Mouse (Mus musculus) MEL (cell line): ENCODE measurements around the gene Anapc4. TPM values are rescaled to one million over a fixed set of nuclear protein-coding genes. Genes with fewer than 3 reads are reported as not detected.
A peak's percentile ranks its signal among the peaks of the same experiment; 100 is the strongest.

ENCODE experiments used
- DNase-seq: peaks from one replicate; pipeline ENCODE4 v3.0.0; 2011; ENCODE audit warnings: low read depth, low spot score
- H3K27ac ChIP-seq: 2 replicates; pipeline ENCODE4 v1.5.1; 2012; ENCODE audit warnings: low read depth, mild to moderate bottlenecking, control low read depth, low read length, moderate library complexity; ENCODE audit not compliant: control insufficient read depth
- H3K27me3 ChIP-seq, 2 experiments: fragments of 150-350 bp in 1 of 2; sonication (generic) in 1 of 2; 2 replicates each; pipeline ENCODE4 v1.6.1; 2012; ENCODE audit warnings: low read length in 2 of 2, mild to moderate bottlenecking in 2 of 2, improper control_type of control experiment in 1 of 2, moderate library complexity in 1 of 2; ENCODE audit not compliant: insufficient read depth in 2 of 2, control insufficient read depth in 1 of 2
- H3K36me3 ChIP-seq, 2 experiments: 2 replicates each; pipeline ENCODE4 v1.6.1; 2012 to 2014; ENCODE audit warnings: low read length in 2 of 2, improper control_type of control experiment in 1 of 2, inconsistent platforms in 1 of 2, mild to moderate bottlenecking in 1 of 2; ENCODE audit not compliant: insufficient read depth in 2 of 2, control insufficient read depth in 1 of 2
- H3K4me1 ChIP-seq, 2 experiments: fragments of 150-350 bp in 1 of 2; sonication (generic) in 1 of 2; 2 replicates each; pipeline ENCODE4 v1.6.1; 2012; ENCODE audit warnings: low read length in 2 of 2, improper control_type of control experiment in 1 of 2, mild to moderate bottlenecking in 1 of 2; ENCODE audit not compliant: insufficient read depth in 2 of 2, control insufficient read depth in 1 of 2
- H3K4me3 ChIP-seq, 2 experiments: fragments of 150-350 bp in 1 of 2; sonication (generic) in 1 of 2; 2 replicates each; pipeline ENCODE4 v1.5.1; 2012; ENCODE audit warnings: low read depth in 2 of 2, low read length in 2 of 2, mild to moderate bottlenecking in 2 of 2, moderate library complexity in 2 of 2, control low read depth in 1 of 2, improper control_type of control experiment in 1 of 2; ENCODE audit not compliant: control insufficient read depth in 1 of 2, insufficient read depth in 1 of 2
- H3K79me2 ChIP-seq: 2 replicates; pipeline ENCODE4 v1.6.1; 2012; ENCODE audit warnings: mild to moderate bottlenecking, low read length, moderate library complexity; ENCODE audit not compliant: control insufficient read depth, poor library complexity, insufficient read depth
- H3K9ac ChIP-seq: 2 replicates; pipeline ENCODE4 v1.6.1; 2012; ENCODE audit warnings: low read depth, mild to moderate bottlenecking, control low read depth, low read length, moderate library complexity; ENCODE audit not compliant: control insufficient read depth, poor library complexity, severe bottlenecking
- H3K9me3 ChIP-seq: fragments of 150-350 bp; sonication (generic); replicated peaks from 2 replicates; pipeline ENCODE4 v1.6.1; 2012; ENCODE audit warnings: mild to moderate bottlenecking, low read length, improper control_type of control experiment, moderate library complexity; ENCODE audit not compliant: insufficient read depth
- BHLHE40 ChIP-seq: IDR thresholded peaks from 2 replicates; pipeline ENCODE4 v1.6.1; 2012; ENCODE audit warnings: low read depth, mild to moderate bottlenecking, inconsistent platforms, low read length, improper control_type of control experiment, borderline replicate concordance
- CHD1 ChIP-seq: IDR thresholded peaks from 2 replicates; pipeline ENCODE4 v1.6.1; 2012; ENCODE audit warnings: low read depth, mild to moderate bottlenecking, inconsistent platforms, low read length, improper control_type of control experiment
- ELF1 ChIP-seq: IDR thresholded peaks from 2 replicates; pipeline ENCODE4 v1.6.1; 2014; ENCODE audit warnings: low read depth, mild to moderate bottlenecking, inconsistent platforms, low read length, improper control_type of control experiment, moderate library complexity
- EP300 ChIP-seq, 2 experiments: IDR thresholded peaks; 2 replicates each; pipeline ENCODE4 v1.6.1; 2011; ENCODE audit warnings: improper control_type of control experiment in 2 of 2, low read length in 2 of 2, low read depth in 1 of 2, mild to moderate bottlenecking in 1 of 2
- ETS1 ChIP-seq: IDR thresholded peaks from 2 replicates; pipeline ENCODE4 v1.6.1; 2012; ENCODE audit warnings: low read depth, mild to moderate bottlenecking, inconsistent platforms, low read length, improper control_type of control experiment, moderate library complexity
- GABPA ChIP-seq: IDR thresholded peaks from 2 replicates; pipeline ENCODE4 v1.6.1; 2012; ENCODE audit warnings: low read depth, mild to moderate bottlenecking, inconsistent platforms, low read length, improper control_type of control experiment, moderate library complexity
- GATA1 ChIP-seq: IDR thresholded peaks from 2 replicates; pipeline ENCODE4 v1.6.1; 2011; ENCODE audit warnings: low read depth, low read length, improper control_type of control experiment
- HCFC1 ChIP-seq: IDR thresholded peaks from 2 replicates; pipeline ENCODE4 v1.6.1; 2012; ENCODE audit warnings: low read depth, mild to moderate bottlenecking, inconsistent platforms, low read length, improper control_type of control experiment, moderate library complexity
- JUND ChIP-seq: IDR thresholded peaks from 2 replicates; pipeline ENCODE4 v1.6.1; 2011; ENCODE audit warnings: low read depth, mild to moderate bottlenecking, improper control_type of control experiment, low read length
- KAT2A ChIP-seq: conservative IDR thresholded peaks from 2 replicates; pipeline ENCODE4 v1.6.1; 2012; ENCODE audit warnings: low read depth, low read length, improper control_type of control experiment, inconsistent platforms
- MAFK ChIP-seq: IDR thresholded peaks from 2 replicates; pipeline ENCODE4 v1.6.1; 2011; ENCODE audit warnings: low read depth, mild to moderate bottlenecking, low read length, improper control_type of control experiment, borderline replicate concordance
- MAZ ChIP-seq: IDR thresholded peaks from 2 replicates; pipeline ENCODE4 v1.6.1; 2012; ENCODE audit warnings: low read depth, mild to moderate bottlenecking, inconsistent platforms, low read length, improper control_type of control experiment
- MEF2A ChIP-seq: IDR thresholded peaks from 2 replicates; pipeline ENCODE4 v1.6.1; 2014; ENCODE audit warnings: low read depth, mild to moderate bottlenecking, inconsistent platforms, low read length, improper control_type of control experiment; ENCODE audit not compliant: poor library complexity, insufficient replicate concordance, severe bottlenecking; ENCODE audit errors: extremely low read depth
- MYC ChIP-seq: IDR thresholded peaks from 2 replicates; pipeline ENCODE4 v1.6.1; 2011; ENCODE audit warnings: low read depth, mild to moderate bottlenecking, low read length, improper control_type of control experiment, moderate library complexity
- NELFE ChIP-seq: IDR thresholded peaks from 2 replicates; pipeline ENCODE4 v1.6.1; 2011; ENCODE audit warnings: low read depth, low read length, improper control_type of control experiment
- NRF1 ChIP-seq: IDR thresholded peaks from 2 replicates; pipeline ENCODE4 v1.6.1; 2014; ENCODE audit warnings: low read depth, mild to moderate bottlenecking, inconsistent platforms, low read length, improper control_type of control experiment, moderate library complexity; ENCODE audit not compliant: poor library complexity, insufficient read depth, severe bottlenecking
- POLR2AphosphoS2 ChIP-seq: IDR thresholded peaks from 2 replicates; pipeline ENCODE4 v1.6.1; 2011; ENCODE audit warnings: low read length, improper control_type of control experiment
- POLR2AphosphoS5 ChIP-seq: IDR thresholded peaks from 2 replicates; pipeline ENCODE4 v1.6.1; 2012; ENCODE audit warnings: low read depth, borderline replicate concordance, mild to moderate bottlenecking, inconsistent platforms, low read length, moderate library complexity, mixed read lengths
- RAD21 ChIP-seq: IDR thresholded peaks from 2 replicates; pipeline ENCODE4 v1.6.1; 2011; ENCODE audit warnings: mild to moderate bottlenecking, low read depth, low read length, improper control_type of control experiment
- RCOR1 ChIP-seq: IDR thresholded peaks from 2 replicates; pipeline ENCODE4 v1.6.1; 2012; ENCODE audit warnings: low read depth, mild to moderate bottlenecking, inconsistent platforms, low read length, improper control_type of control experiment
- SIN3A ChIP-seq: IDR thresholded peaks from 2 replicates; pipeline ENCODE4 v1.6.1; 2012; ENCODE audit warnings: low read length, improper control_type of control experiment, inconsistent platforms
- SMC3 ChIP-seq: IDR thresholded peaks from 2 replicates; pipeline ENCODE4 v1.6.1; 2011; ENCODE audit warnings: low read depth, low read length, improper control_type of control experiment
- TAL1 ChIP-seq: IDR thresholded peaks from 2 replicates; pipeline ENCODE4 v1.6.1; 2012; ENCODE audit warnings: mild to moderate bottlenecking, inconsistent platforms, low read length, moderate library complexity, mixed read lengths
- TBP ChIP-seq: IDR thresholded peaks from 2 replicates; pipeline ENCODE4 v1.8.0; 2011; ENCODE audit warnings: low read depth, low read length, improper control_type of control experiment
- TCF12 ChIP-seq: IDR thresholded peaks from 2 replicates; pipeline ENCODE4 v1.6.1; 2014; ENCODE audit warnings: low read depth, mild to moderate bottlenecking, inconsistent platforms, low read length, improper control_type of control experiment, moderate library complexity
- UBTF ChIP-seq: IDR thresholded peaks from 2 replicates; pipeline ENCODE4 v1.6.1; 2012; ENCODE audit warnings: low read depth, mild to moderate bottlenecking, inconsistent platforms, low read length, improper control_type of control experiment, moderate library complexity, borderline replicate concordance; ENCODE audit not compliant: insufficient read depth
- USF1 ChIP-seq: IDR thresholded peaks from 2 replicates; pipeline ENCODE4 v1.6.1; 2014; ENCODE audit warnings: low read depth, mild to moderate bottlenecking, inconsistent platforms, low read length, improper control_type of control experiment, moderate library complexity
- USF2 ChIP-seq, 2 experiments: IDR thresholded peaks; 2 replicates each; pipeline ENCODE4 v1.6.1; 2011 to 2012; ENCODE audit warnings: improper control_type of control experiment in 2 of 2, low read length in 2 of 2, borderline replicate concordance in 1 of 2, inconsistent platforms in 1 of 2, low read depth in 1 of 2, mild to moderate bottlenecking in 1 of 2; ENCODE audit not compliant: insufficient read depth in 1 of 2
- ZKSCAN1 ChIP-seq: IDR thresholded peaks from 2 replicates; pipeline ENCODE4 v1.6.1; 2012; ENCODE audit warnings: low read depth, mild to moderate bottlenecking, inconsistent platforms, low read length, improper control_type of control experiment, moderate library complexity
- ZMIZ1 ChIP-seq: IDR thresholded peaks from 2 replicates; pipeline ENCODE4 v1.6.1; 2012; ENCODE audit warnings: low read depth, mild to moderate bottlenecking, inconsistent platforms, low read length, improper control_type of control experiment, moderate library complexity
- ZNF384 ChIP-seq: IDR thresholded peaks from 2 replicates; pipeline ENCODE4 v1.6.1; 2012; ENCODE audit warnings: low read depth, mild to moderate bottlenecking, inconsistent platforms, low read length, improper control_type of control experiment
- polyA plus RNA-seq, 2 experiments: library from polyadenylated mRNA; stranded (reverse) in 1 of 2; unstranded in 1 of 2; fragments of >175 nt in 1 of 2; fragments of >200 nt in 1 of 2; gene quantifications; 2 replicates each; pipeline versions ENCODE4 v1.2.1 to v1.2.4; 2012; ENCODE audit warnings: low replicate concordance in 2 of 2, low read depth in 1 of 2; ENCODE audit not compliant: insufficient read length in 2 of 2, insufficient read depth in 1 of 2, missing spikeins in 1 of 2
- total RNA-seq: library from RNA; depleted of rRNA; stranded (reverse); fragments of 300-350 nt; gene quantifications from 2 replicates; pipeline ENCODE4 v1.2.3, GENCODE M21; 2012

The Anapc4 gene
- total and polyA plus RNA-seq, 3 experiments = 56.4 to 159 (median 56.6) TPM

DNA sequence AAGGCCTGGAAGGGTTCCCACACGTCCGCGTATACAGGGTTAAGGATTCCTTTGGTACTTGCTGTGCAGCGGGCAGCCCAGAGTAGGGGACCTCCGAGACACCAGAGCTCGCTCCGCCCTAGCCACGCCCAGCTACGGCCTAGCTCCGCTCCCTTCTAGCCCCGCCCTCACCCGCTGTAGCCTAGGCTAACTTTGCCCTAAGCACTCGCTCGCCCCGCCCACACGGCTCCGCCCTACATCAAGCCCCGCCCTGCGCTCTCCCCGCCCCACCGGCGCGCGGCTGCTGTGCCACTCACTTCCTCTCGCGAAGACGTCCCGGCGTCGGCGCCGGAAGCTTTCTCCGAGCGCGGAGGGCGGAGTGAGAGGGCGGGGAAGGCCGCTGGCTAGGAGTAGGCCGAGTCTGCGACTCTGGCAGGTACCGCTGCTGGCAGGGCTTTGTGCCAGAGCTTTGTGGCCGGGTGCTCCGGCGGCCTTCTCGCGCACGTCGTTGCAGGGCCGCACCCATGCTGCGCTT is at the start of gene Anapc4 (continued):
- peak; percentile 82; the same call in 1 of the 2 replicates for TF ChIP-seq ZMIZ1
- TF ChIP-seq TCF12 = peak; percentile 46
- no peak for TF ChIP-seq UBTF

DNA sequence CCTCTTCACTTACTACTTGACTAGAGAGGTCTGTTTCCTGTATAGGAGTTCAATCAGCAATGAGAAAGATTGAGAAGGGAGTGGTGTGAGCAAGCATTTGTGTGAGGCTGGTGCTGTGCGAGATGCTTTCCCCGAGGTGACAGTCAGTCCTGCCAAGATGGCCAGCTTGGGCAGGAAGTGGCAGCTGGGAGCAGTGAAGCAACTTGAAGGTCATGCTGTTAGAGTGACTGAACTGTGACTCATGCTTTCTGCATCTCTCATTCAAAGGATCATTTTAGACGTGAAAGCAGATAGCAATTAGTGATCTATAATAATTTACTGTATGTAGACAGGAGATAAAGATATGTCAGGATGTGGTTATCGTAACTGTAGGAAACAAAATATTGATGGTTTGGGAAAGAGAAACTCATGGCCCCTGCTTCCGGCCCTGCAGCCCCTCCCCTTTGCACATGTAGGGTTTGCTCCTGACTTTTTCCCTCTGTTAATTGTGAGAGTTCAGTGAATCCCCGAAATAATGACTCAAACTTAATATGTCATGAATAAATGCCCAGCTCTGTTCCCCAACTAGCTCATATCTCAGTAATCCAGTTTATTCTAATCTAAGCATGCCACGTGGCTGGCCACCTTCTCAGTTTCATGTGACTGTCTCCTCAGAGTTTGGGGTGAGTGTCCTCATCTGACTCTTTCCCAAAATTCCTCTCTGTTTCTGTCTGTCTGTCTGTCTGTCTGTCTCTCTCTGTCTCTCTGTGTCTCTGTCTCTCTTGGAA is 47.1 kb upstream of the Anapc4 start:
- Histone ChIP-seq H3K27me3 (no peaks in the 10 kb centered on the region), H3K4me1 (peaks cover 14 to 19% of the 10 kb centered on the region in 2 experiments), H3K79me2 (no peaks in the 10 kb centered on the region), H3K36me3 (peaks cover 0 to 21% of the 10 kb centered on the region in 2 experiments; a peak in 2 of 4 replicates), H3K27ac (peak overlapping the region; percentile 59), H3K4me3 (peak overlapping the region in 1 of 2 experiments; percentile 4; a peak in 2 of 4 replicates), H3K9ac (peak overlapping the region; percentile 24), H3K9me3 (no peaks in the 10 kb centered on the region)
- peak; percentile 70 for DNase-seq
- TF ChIP-seq UBTF = no peak
- no peak for TF ChIP-seq MEF2A
- no peak for TF ChIP-seq ZMIZ1
- no peak for TF ChIP-seq USF2 (IDR thresholded peaks at IDR 0.05; ENCODE audit: borderline replicate concordance in 1 of 2, insufficient read depth in 1 of 2, low read depth in 1 of 2, low read length in 2 of 2)
- peak; percentile 15; the same call in 1 of the 2 replicates for TF ChIP-seq TCF12
- peak; percentile 66; the same call in 1 of the 2 replicates for TF ChIP-seq USF1
- TF ChIP-seq RCOR1 = no peak
- TF ChIP-seq POLR2AphosphoS2 = no peak
- TF ChIP-seq HCFC1 = no peak
- TF ChIP-seq GABPA = no peak
- no peak for TF ChIP-seq POLR2AphosphoS5
- TF ChIP-seq BHLHE40 = no peak
- no peak for TF ChIP-seq ZNF384
- no peak for TF ChIP-seq SIN3A
- TF ChIP-seq CHD1 = no peak
- peak; percentile 51; the same call in 1 of the 2 replicates for TF ChIP-seq GATA1
- TF ChIP-seq MAFK = no peak
- TF ChIP-seq ETS1 = peak; percentile 60
- no peak for TF ChIP-seq KAT2A
- no peak; the same call in 1 of the 2 replicates for TF ChIP-seq TAL1
- TF ChIP-seq MYC = peak; percentile 85; the same call in 1 of the 2 replicates
- TF ChIP-seq ELF1 = no peak
- TF ChIP-seq TBP = no peak
- peak; percentile 55 to 79 for TF ChIP-seq EP300 (IDR thresholded peaks at IDR 0.05; ENCODE audit: low read depth in 1 of 2, low read length in 2 of 2)
- no peak for TF ChIP-seq JUND
- no peak for TF ChIP-seq ZKSCAN1
- no peak for TF ChIP-seq RAD21
- TF ChIP-seq SMC3 = no peak
- TF ChIP-seq NRF1 = no peak
- TF ChIP-seq MAZ = no peak
- TF ChIP-seq NELFE = no peak
